Mouse (Mus musculus) brain, embryonic 14.5 days (tissue): Measurements from ENCODE around the gene Camsap2. TPM values are rescaled to one million over a fixed set of nuclear protein-coding genes. Genes with fewer than 3 reads are reported as not detected.

ENCODE experiments used
- DNase-seq: peaks from one replicate; pipeline ENCODE4 v3.0.0-alpha.2; 2011; ENCODE audit warnings: low read depth
- CTCF ChIP-seq: fragments of 200-500 bp; IDR thresholded peaks from 2 replicates; pipeline ENCODE4 v1.5.1; 2012; ENCODE audit warnings: inconsistent platforms, mild to moderate bottlenecking, moderate library complexity, borderline replicate concordance; ENCODE audit not compliant: insufficient read depth, insufficient read length; ENCODE audit errors: extremely low read depth
- POLR2A ChIP-seq: fragments of 200-500 bp; IDR thresholded peaks from 2 replicates; pipeline ENCODE4 v1.6.1; 2012; ENCODE audit warnings: mild to moderate bottlenecking, inconsistent platforms, borderline replicate concordance; ENCODE audit not compliant: poor library complexity, insufficient read depth, insufficient read length, severe bottlenecking; ENCODE audit errors: extremely low read depth
- polyA plus RNA-seq: library from polyadenylated mRNA; depleted of rRNA; stranded (reverse); fragments of >200 nt; gene quantifications from 2 replicates; pipeline ENCODE4 v1.2.3, GENCODE M21; 2012

Gene Camsap2
- polyA plus RNA-seq, 1 experiment: 65.6 TPM

DNA sequence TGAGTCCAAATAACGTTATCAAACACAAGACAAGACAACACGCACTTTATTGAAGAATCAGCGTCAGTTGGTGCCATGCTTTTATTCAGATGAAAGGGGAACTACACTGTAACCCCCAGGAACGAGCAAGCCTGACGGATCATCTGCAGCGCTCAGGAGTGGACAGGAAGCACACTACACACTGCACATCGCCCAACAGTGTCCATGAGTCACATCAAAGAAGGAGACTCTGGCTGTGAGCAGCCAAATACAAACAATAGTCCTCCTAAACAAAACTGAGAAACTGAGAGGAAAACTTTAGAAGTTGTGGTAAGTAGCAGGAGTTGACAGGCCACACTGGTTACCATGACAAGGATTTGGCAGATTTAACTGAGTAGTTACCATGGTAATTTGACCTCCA lies 77.7 kb downstream of the Camsap2 start:
- TF ChIP-seq POLR2A (no peak), CTCF (no peak)
- DNase-seq: peak; percentile 43

- no peak for TF ChIP-seq POLR2A
- no peak for TF ChIP-seq CTCF
These were observed 79.8 kb downstream of the Camsap2 start for GRCm38 (mm10) chr1:136266127-136266526.

DNA sequence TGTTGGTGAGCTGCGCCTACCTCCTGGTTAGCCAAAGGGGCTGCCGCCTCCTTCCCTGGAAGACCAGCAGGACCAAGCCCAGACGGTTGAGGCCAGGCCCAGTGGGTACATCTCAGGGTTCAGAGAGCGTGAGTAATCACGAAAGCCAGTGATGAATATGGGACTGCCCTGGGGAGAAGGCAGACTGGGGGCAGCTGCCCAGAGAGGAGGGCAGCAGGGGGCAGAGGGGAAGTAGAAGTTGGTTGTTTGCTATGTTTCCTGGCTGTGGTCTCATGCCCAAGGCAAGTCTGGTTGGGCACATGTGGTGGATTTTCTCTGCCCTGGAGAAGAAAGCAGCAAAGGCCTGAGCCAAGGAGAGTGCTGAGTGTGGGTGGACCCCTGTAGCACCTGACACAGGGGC lies 82.5 kb downstream of the Camsap2 start:
- DNase-seq: no peak
- TF ChIP-seq POLR2A (no peak), CTCF (no peak)

More at GRCm38 (mm10) chr1:136266127-136266526, 79.8 kb downstream of the Camsap2 start:
- no peak for DNase-seq

DNA sequence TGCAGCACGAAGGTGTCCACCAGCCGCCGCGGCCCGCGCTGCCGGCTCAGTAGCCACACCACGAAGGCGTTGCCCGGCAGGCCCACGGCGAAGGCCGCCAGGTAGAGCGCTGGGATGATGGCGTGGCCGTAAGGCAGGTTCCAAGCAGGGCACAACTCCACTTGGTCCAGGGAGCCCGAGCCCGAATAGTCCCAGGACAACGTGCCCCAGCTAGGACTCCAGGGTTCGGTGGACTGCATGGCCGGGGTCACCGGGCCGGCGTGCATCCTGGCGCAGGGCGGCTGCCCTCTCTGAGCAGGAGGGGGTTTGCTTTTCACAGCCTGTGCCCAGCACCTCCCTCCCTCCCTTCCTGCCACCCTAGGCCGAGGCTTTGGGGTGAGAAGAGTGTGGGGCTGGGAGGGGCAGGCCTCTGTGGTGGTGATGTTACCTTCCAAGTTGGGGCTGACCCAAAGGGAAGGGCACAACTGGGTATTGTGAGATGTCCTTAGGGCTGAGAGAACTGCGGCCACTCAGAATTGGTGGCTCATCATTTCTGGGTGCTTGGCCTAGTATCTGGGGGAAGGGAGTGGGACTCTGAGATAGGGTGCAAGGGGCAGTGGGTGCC lies 85.2 kb downstream of the Camsap2 start, which contains the start of gene Gpr25:
TSS of gene Gpr25 (minus strand) at position 239 of the 604 bp plus-strand sequence.
- no peak for DNase-seq
- TF ChIP-seq CTCF: no peak
- TF ChIP-seq POLR2A: no peak

DNA sequence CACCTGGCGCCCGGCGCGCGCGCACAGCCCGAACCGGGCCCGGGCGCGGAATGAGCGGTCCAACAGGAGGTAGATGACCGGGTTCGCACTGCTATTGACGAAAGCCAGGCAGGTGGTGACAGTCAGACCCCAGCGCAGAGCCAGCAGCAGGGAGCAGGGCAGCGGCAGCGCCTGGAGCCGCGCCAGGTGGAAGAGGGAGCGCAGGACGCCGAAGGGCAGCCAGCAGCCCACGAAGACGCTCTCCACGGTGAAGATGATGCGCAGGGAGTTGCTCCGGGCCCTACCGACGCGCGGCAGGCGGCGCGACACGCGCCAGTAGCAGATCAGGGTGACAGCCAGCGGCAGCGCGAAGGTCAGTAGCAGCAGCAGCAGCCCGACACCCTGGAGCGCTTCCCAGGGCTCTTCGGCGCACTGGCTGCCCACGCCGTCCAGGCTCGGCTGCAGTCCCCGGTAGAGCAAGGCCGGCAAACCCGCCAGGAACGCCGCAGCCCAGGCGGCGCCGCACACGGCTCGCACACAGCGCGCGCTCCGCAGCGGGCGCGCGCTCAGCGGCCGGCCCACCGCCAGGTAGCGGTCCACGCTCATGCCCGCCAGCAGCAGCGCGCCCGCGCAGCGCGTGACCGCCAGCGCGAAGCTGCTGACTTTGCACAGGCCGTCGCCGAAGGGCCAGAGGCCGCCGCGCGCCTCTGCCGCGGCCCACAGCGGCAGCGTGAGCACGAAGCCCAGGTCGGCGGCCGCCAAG lies 85.8 kb downstream of the Camsap2 start:
- TF ChIP-seq CTCF: no peak
- 0 out of 2 replicates have a peak, but pooled peaks have one; percentile 34 for TF ChIP-seq POLR2A
- peak; percentile 89 for DNase-seq

DNA sequence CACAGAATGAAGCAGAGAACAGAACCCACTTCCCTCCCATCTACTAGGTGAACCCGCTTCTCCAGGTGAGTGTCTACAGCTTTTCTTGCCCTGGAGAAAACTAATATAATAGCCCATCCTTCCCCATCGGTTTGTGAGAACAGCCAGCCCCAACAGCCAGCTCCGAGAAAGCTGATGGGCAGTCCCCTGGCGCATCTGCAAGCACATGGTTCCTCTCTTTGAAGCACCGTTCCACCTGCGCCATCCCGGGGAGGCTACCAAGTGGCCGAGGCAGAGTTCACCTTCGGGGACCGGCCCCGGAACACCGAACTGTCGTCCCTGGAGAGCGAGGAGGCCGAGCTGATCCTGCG lies 86.4 kb downstream of the Camsap2 start:
- TF ChIP-seq CTCF: no peak
- no peak for DNase-seq

GRCm38 (mm10) chr1:136258495-136258894 lies 87.4 kb downstream of the Camsap2 start:
- TF ChIP-seq POLR2A (no peak), CTCF (no peak)

GRCm38 (mm10) chr1:136255657-136256056 lies 90.2 kb downstream of the Camsap2 start:
- no peak for DNase-seq

More at GRCm38 (mm10) chr1:136258495-136258894, 87.4 kb downstream of the Camsap2 start:
- DNase-seq: no peak

GRCm38 (mm10) chr1:136255174-136255573 lies 90.7 kb downstream of the Camsap2 start:
- TF ChIP-seq POLR2A: no peak
- TF ChIP-seq CTCF: no peak
- DNase-seq: no peak

More at GRCm38 (mm10) chr1:136255657-136256056, 90.2 kb downstream of the Camsap2 start:
- TF ChIP-seq CTCF (no peak), POLR2A (no peak)

GRCm38 (mm10) chr1:136254503-136255065 lies 91.3 kb downstream of the Camsap2 start:
- TF ChIP-seq POLR2A: no peak
- no peak for TF ChIP-seq CTCF

DNA sequence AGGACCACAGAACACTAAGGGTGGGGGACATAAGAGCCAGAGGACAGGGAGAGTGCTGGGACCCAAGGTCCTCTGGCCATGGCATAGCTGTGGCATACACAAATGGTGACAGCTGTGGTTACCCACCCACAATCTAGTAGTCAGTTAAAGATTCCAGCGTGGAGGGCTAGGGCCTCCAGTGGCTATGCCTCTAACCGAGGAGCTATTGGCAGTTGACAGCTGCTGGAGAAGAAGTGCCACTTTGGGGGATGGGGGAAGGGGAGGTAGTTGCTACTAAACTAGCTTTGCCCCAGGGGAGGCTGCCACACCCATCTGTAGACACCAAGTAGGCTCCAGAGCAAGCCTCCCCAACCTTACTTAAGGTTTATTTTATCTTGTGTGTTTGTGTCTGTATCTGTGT lies 92.4 kb downstream of the Camsap2 start:
- no peak for TF ChIP-seq POLR2A
- no peak for TF ChIP-seq CTCF
- no peak for DNase-seq

More at GRCm38 (mm10) chr1:136254503-136255065, 91.3 kb downstream of the Camsap2 start:
- no peak for DNase-seq
